Mouse (Mus musculus) gastrocnemius, adult 2 months (tissue): Measurements from ENCODE around the gene Tyw1. TPM values are rescaled to one million over a fixed set of nuclear protein-coding genes. Genes with fewer than 3 reads are reported as not detected.

ENCODE experiments used
- DNase-seq: peaks from one replicate; pipeline ENCODE4 v3.0.0; 2022
- H3K27ac ChIP-seq: fragments of 200-600 bp; 2 replicates; pipeline ENCODE4 v1.8.1; 2022; ENCODE audit warnings: mild to moderate bottlenecking
- H3K4me3 ChIP-seq: fragments of 200-600 bp; 2 replicates; pipeline ENCODE4 v1.8.1; 2022; ENCODE audit warnings: mild to moderate bottlenecking, moderate library complexity
- CTCF ChIP-seq: fragments of 200-600 bp; IDR thresholded peaks from 2 replicates; pipeline ENCODE4 v1.8.1; 2022; ENCODE audit warnings: antibody characterized with exemption, mild to moderate bottlenecking, moderate library complexity
- intact Hi-C: fragments of 180-260 bp; cut with DNase I; formaldehyde crosslinking; loops from one replicate; pipeline ENCODE4 v1.15.1; 2025
- total RNA-seq, 2 experiments: library from RNA; stranded (reverse); gene quantifications; 2 replicates each; pipeline ENCODE4 v1.2.3; 2021

The Tyw1 gene
- total RNA-seq, 2 experiments from 2014 or later, result 9.5 TPM

GRCm38 (mm10) chr5:130299526-130299925 is 44.1 kb downstream of the Tyw1 start:
- DNase-seq, result no peak
- intact Hi-C loops, result no loop called here
- Histone ChIP-seq H3K27ac (no peak overlapping the region), H3K4me3 (no peak overlapping the region)
- no peak for TF ChIP-seq CTCF

- no peak for TF ChIP-seq CTCF
- Histone ChIP-seq H3K4me3 (no peak overlapping the region), H3K27ac (no peak overlapping the region)
- DNase-seq, result peak; percentile 85
- intact Hi-C loops, result no loop called here
These were observed 48.2 kb downstream of the Tyw1 start for GRCm38 (mm10) chr5:130303611-130304010.

GRCm38 (mm10) chr5:130307921-130308320 is 52.5 kb downstream of the Tyw1 start:
- no peak overlapping the region for H3K4me3 ChIP-seq
- no peak for TF ChIP-seq CTCF
- DNase-seq, result no peak
- intact Hi-C loops, result no loop called here
- no peak overlapping the region for H3K27ac ChIP-seq

- DNase-seq, result no peak
- 0 out of 2 replicates have a peak, but pooled peaks have one; percentile 6 for TF ChIP-seq CTCF
- Histone ChIP-seq H3K4me3 (no peak overlapping the region), H3K27ac (no peak overlapping the region)
- intact Hi-C loops, result no loop called here
These were observed 54.7 kb downstream of the Tyw1 start for GRCm38 (mm10) chr5:130310077-130310476.

GRCm38 (mm10) chr5:130310827-130311226 is 55.4 kb downstream of the Tyw1 start:
- Histone ChIP-seq H3K4me3 (no peak overlapping the region), H3K27ac (no peak overlapping the region)
- intact Hi-C loops, result no loop called here
- DNase-seq, result no peak
- TF ChIP-seq CTCF, result no peak

GRCm38 (mm10) chr5:130313488-130313887 is 58.1 kb downstream of the Tyw1 start:
- Histone ChIP-seq H3K27ac (no peak overlapping the region), H3K4me3 (no peak overlapping the region)
- no peak for TF ChIP-seq CTCF
- no peak for DNase-seq
- intact Hi-C loops, result no loop called here

- TF ChIP-seq CTCF, result peak; percentile 35; the same call in 1 of the 2 replicates
- intact Hi-C loops, result no loop called here
- Histone ChIP-seq H3K4me3 (no peak overlapping the region), H3K27ac (no peak overlapping the region)
- no peak for DNase-seq
These were observed 59.5 kb downstream of the Tyw1 start for GRCm38 (mm10) chr5:130314926-130315325.

- no peak overlapping the region for H3K4me3 ChIP-seq
- no peak overlapping the region for H3K27ac ChIP-seq
- TF ChIP-seq CTCF, result no peak
- intact Hi-C loops, result no loop called here
- DNase-seq, result no peak
These were observed 60.9 kb downstream of the Tyw1 start for GRCm38 (mm10) chr5:130316321-130316720.

GRCm38 (mm10) chr5:130319783-130320182 is 64.4 kb downstream of the Tyw1 start:
- TF ChIP-seq CTCF, result no peak
- Histone ChIP-seq H3K4me3 (no peak overlapping the region), H3K27ac (no peak overlapping the region)
- no peak for DNase-seq
- intact Hi-C loops, result no loop called here

- no peak overlapping the region for H3K4me3 ChIP-seq
- intact Hi-C loops, result no loop called here
- peak; percentile 38; the same call in 1 of the 2 replicates for TF ChIP-seq CTCF
- DNase-seq, result no peak
- H3K27ac ChIP-seq, result no peak overlapping the region
These were observed 65.1 kb downstream of the Tyw1 start for GRCm38 (mm10) chr5:130320485-130320884.

GRCm38 (mm10) chr5:130325486-130325885 is 70.1 kb downstream of the Tyw1 start:
- DNase-seq, result no peak
- intact Hi-C loops, result no loop called here
- H3K27ac ChIP-seq, result no peak overlapping the region
- H3K4me3 ChIP-seq, result no peak overlapping the region
- TF ChIP-seq CTCF, result no peak

GRCm38 (mm10) chr5:130327615-130328263 is 72.3 kb downstream of the Tyw1 start:
- intact Hi-C loops, result no loop called here
- TF ChIP-seq CTCF, result no peak
- Histone ChIP-seq H3K4me3 (no peak overlapping the region), H3K27ac (no peak overlapping the region)
- DNase-seq, result no peak

- TF ChIP-seq CTCF, result no peak
- DNase-seq, result no peak
- intact Hi-C loops, result no loop called here
- Histone ChIP-seq H3K4me3 (no peak overlapping the region), H3K27ac (no peak overlapping the region)
These were observed 72.9 kb downstream of the Tyw1 start for GRCm38 (mm10) chr5:130328366-130328765.

- no peak overlapping the region for H3K27ac ChIP-seq
- H3K4me3 ChIP-seq, result no peak overlapping the region
- DNase-seq, result no peak
- intact Hi-C loops, result no loop called here
- no peak for TF ChIP-seq CTCF
These were observed 74.5 kb downstream of the Tyw1 start for GRCm38 (mm10) chr5:130329889-130330288.
